Mouse (Mus musculus) gonadal fat pad, adult 2 months (tissue): Measurements from ENCODE around the gene Pi4ka. TPM values are rescaled to one million over a fixed set of nuclear protein-coding genes. Genes with fewer than 3 reads are reported as not detected.

Experiments used
- DNase-seq: peaks from one replicate; pipeline ENCODE4 v3.0.0-alpha.2; 2012; ENCODE audit warnings: low read depth
- polyA plus RNA-seq: library from polyadenylated mRNA; depleted of rRNA; stranded (reverse); fragments of >200 nt; gene quantifications from 2 replicates; pipeline ENCODE4 v1.2.3, GENCODE M21; 2012

Gene Pi4ka
- polyA plus RNA-seq, 1 experiment = 69.0 TPM

DNA sequence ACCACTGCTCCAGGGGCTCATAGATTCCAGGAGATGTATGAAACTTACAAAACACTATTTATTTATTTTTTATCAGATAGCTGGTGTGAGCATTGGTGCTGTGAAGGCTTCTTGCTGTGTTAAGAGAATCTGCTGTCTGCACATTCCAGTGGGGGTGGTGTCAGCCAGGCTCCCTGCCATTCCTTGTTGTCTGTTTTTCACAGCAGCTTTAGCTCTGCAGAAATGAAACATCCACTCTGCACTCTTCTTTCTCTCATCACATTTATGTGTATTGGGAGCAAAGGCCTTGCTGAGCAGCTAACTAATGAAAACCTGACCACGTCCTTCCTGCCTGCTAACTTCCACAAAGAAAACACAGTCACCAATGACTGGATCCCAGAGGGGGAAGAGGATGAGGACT, 70.0 kb downstream of the Pi4ka start:
- DNase-seq = no peak

DNA sequence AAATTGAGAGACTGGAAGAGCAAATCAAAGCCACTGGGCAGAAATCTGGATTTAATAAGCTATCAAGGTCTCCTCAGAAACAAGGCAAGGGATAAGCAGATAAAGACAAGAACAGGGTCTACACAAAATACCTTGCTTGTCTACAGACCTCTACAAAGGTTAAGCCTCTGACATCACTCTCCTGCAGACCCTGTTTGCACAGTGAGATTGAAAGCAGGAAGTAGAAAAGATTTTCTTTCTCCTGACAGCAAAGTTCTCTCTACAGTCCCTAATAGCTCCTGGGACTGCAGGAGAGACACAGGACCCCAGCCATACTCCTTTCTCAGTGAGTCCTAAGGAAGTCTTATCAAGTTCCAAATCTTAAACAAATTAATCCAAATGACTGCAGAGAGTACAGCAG, 71.5 kb downstream of the Pi4ka start:
- DNase-seq = no peak

DNA sequence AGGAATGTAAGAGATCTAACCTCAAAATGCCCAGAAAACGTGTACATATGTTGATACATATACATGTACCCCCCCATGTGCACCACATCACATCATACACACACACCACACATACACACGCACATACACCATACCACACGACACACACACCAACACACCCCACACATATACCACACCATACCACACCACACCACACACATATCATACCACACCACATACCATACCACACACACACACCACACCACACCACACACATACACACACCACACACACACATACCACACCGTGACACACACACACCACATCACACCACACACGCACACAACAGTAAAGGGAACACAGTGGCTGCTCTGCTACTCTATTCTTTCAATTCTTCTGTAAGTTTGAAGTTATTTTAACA, 74.3 kb downstream of the Pi4ka start:
- DNase-seq = no peak

DNA sequence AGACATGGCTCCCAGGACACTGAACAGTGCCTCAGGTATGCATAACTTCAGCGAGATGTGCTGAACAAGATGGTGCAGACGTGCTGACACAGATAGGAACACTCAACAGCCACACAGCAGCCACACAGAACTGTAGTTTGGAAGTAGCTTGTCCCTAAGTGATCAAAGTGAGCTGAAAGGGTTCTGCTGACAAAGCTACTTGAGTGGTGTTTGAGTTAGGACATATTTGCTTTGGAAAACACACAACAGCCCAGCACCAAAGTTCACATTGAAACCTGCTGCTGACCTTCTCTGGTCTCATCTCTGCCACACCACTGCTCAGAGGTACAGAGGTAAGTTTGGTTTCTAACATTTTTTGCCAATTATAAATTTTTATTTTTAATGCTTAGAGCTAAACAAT, 75.0 kb downstream of the Pi4ka start, which contains the start of gene Serpind1:
Gene Serpind1, plus strand, starts transcription at position 256 of the 400 bp plus-strand sequence.
- no peak for DNase-seq

DNA sequence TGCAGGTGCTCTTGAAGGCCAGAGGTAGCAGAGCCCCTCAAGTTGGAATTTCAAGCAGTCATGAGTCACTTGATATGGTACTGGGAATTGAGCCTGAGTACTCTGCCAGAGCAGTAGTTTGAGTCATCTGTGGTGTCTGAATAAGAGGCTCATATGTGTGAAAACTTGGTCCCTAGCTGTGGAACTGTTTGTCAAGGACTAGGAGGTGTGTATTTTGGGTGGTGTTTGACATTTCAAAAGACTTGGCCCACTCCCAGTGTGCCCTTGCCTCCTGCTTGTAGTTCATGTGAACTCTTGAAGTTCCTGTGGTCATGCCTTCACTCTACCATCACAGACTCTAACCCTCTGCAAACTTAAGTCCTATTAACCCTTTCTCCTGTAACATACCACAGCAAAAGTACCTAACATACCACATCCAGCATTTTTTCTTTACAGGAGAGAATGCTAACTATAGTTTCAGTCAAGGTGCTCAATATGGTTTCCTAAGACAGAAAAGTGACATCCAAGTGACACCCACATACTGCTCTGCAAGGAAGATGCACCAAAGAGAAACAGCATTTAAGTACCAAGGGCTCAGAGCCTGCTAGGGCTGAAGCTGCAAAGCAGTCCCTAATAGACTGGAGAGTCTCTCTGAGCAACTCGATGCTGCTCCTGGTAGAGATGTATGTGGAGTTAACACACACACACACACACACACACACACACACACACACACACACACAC, 76.1 kb downstream of the Pi4ka start:
- no peak for DNase-seq

DNA sequence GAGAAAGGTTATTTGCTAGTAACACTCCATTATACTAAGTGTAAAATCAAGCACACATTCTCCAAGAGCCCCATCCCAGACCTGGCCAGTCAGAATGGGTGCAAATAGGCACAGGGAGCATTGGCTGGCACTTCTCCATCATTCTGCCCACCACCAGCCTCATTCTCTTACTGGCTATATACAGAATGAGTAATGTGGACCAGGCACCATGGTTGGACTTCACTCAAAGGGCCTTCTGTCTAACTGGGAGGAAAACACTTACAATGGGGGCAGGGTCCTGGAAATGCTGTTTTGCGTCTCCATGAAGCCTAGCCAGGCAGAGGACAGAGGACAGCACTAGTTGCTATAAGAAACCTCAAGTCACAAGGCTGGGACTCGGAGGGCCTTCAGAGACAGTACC, 80.0 kb downstream of the Pi4ka start:
- DNase-seq = no peak

DNA sequence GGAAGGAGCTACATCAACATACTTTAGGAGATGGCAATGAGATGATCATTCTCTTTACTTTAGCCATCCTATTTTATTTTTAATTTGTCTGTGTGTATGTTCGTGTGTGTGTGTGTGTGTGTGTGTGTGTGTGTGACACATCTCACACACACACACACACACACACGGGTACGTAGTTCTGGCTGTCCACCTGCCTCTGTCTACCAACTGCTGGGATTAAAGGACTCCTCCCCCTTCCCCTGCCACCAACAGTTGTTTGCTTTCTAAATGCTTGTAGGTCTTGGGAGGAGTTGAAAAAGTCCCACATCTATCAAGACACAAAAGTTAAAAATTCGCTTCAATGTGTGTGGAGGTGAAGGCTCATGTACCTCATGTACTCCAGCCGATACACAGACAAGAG, 81.4 kb downstream of the Pi4ka start:
- no peak for DNase-seq

DNA sequence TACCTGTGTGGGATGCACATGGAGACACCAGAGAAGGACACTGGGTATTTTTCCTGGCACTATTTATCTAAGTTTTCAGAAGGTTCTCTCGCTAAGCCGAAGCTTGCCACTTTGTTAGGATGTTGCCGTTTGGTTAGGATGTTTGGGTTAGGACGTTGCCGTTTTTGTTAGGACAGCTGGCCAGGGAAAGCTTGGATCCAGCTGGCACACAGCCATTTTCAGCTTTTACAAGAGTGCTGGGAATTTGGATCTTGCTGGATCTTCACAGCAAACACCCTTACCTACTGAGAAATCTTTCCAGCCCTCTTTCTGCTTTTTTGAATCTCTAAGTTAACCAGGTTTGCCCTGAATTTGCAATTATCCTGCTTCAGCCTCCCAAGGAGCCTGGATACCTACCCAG, 84.6 kb downstream of the Pi4ka start:
- no peak for DNase-seq

DNA sequence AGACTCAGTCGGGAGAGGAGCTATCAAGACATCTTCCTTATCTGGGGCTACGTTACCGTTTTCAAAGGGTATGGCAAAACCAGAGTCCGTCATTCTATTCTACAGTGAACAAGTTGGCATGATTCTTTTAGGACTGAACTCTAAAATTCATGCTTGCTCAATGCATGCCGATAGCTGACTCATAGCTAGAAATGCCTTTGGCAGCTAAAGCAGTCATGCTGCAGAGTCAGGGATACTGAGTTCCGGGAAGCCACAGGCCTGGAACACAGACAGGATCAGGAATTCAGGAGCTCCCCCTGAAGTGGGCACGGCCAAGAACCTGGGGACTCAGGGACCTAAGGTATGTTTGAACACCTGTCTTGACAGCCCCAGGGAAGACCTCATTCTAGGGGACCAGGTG, 89.6 kb downstream of the Pi4ka start:
- DNase-seq = no peak

DNA sequence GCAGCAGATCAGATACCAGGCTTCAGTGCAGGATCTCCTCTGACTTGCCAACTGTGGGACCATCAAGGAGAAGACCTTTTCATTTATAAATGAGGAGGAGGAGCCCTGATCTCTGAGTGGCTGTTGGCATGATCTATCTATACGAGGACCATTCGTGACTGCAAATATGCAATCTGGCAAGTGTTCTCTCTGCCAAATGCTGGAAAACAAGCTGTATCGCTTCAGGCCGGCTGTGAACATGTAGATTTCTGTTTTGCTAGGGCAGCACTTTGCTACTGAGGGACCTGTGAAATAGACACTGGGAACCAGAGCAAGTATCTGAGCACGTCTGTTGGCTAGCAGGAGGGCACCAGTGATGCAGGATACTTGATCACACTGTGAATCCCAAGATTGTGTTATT, 93.6 kb downstream of the Pi4ka start:
- DNase-seq = no peak

DNA sequence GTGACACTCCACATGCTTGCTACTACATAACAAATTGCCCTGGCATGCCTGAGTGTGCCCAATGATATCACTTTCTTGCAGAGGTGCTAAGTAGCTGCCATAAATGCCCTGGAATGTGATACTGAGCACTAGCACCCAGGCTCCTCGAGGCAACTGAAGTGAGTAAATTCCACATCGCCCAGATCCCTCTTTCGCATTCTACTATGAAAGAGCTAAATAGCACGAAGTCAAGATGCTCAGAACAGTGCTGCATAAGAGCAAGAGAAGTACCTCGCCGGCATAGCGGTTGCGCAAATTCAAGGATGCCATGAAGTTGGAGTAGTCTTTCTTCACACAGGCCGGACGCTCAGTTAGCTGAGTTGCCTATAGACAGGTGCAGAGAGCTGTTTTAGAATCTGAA, 97.1 kb downstream of the Pi4ka start:
- DNase-seq = no peak

DNA sequence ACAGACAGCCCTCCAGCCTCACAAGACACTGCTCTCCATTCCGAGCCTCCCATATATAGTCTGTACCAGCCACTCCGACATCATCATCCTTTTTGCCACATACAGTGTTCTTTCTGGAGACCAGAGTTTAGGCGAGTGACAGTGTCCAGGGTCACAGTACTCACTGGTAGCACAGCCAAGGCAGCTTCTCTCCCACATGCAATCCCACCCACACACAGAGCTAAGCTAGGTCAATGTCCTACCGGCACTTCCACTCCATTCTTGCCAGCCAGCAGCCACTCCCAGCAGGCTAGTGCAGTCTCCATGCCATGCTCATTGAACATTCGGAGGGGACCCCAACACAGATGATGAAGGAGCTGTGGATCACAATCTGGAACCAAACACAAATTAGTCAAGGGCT, 98.7 kb downstream of the Pi4ka start:
- peak; percentile 4 for DNase-seq

DNA sequence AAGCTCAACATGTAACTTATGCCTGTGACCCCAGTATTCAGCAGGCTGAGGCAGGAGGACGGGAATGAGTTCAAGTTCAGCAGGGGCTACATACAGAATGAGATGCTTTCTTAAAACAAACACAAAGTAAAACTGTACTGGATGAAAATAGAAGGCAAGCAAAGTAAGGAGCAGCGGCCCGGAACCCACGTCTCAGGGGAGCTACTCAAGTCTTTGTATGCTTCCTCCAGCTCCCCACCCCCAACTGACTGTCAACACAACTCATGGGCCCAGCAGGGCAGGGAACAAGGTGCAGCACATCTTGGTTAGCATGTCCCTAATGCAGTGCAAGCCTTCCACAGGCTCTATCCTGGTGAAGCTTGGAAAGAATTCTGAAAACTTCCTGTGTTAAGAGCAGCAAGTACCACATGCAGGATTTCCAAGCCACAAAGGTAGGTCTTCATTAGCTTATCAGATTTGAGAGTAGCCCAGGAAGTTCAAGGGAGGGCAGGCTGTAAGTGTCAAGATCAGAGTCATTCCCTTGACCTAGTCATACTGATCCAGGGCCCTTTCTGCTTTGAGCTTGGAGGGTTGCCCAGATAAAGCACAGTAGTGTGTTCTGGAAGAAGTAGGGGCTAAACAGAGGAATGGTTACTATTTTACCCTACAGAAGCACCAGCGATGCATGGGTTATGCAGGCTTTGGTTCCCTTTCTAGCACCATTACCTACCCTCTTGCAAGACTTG, 102.4 kb downstream of the Pi4ka start:
- DNase-seq = no peak

DNA sequence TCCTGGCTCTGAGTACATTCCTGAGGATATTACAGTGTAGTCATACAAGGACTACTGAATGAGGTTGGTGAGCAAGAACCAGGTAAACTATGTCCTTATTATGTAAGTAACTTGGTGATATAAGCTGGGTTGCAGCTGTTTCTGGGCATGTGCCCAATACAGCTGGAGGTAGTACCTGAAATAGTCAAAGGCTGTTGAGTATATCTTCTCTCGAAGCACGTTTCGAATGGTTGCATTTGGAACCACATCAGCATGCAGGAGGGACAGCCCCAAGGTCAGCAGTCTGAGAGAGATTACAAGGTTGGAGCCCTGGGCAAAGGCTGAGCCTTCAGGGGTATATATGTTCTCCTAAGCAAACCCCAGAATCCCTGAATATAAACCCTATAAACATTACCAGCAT, 105.3 kb downstream of the Pi4ka start:
- DNase-seq = no peak

DNA sequence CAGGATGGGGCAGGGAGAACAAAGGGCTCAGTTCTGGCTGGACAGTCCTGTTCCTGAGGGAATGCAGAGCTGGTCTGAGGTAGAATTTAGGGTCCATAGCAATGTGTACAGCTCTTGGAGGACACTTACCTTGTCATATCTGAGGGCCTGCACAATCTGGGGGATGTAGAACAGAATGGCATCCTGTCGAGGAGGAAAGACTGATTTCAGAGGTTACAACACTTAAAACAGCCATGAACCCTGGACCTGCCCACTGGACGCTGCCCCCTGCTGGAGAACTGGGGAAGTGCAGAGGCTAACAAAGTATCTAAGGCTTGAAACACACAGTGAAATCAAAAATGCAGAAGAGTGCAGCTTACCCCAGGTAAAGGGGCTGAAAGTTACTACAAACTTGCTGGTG, 113.4 kb downstream of the Pi4ka start:
- no peak for DNase-seq

DNA sequence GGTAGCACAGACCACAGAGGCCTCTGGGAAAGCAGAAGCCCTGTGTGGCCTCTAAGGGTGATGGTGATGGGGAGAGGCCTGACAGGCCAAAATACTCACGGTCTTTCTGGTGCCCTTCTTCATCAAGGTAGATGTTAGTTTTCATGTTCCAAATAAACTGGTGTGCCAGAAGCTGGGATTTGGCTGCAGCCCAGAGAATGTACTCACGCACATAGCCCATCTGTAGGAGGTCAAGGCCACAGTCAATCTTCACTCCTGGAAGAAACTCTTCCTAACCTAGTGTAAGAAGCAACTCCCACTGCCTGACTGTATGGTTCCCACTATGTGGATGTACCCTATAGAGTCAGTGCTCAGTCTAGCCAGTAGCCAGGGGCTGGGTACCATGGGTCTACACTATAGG, 115.1 kb downstream of the Pi4ka start:
- no peak for DNase-seq

DNA sequence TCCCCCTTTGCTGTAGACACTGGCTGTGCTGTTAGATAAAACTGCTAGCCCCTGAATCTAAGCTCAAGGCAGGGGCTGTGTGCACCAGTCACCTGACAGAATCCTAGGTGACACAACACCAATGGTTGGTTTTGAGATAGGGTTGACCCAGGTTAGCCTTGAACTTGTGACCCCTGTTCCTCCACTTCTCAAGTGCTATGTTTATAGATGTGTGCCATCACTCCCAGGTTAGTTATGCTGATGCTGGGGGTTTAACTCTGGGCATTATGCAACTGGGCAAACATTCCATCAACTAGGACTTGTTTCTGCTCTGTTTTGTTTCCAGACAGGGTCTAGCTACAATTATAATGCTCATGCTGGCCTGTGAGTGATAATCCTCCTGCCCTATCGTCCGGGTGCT, 119.0 kb downstream of the Pi4ka start:
- no peak for DNase-seq

DNA sequence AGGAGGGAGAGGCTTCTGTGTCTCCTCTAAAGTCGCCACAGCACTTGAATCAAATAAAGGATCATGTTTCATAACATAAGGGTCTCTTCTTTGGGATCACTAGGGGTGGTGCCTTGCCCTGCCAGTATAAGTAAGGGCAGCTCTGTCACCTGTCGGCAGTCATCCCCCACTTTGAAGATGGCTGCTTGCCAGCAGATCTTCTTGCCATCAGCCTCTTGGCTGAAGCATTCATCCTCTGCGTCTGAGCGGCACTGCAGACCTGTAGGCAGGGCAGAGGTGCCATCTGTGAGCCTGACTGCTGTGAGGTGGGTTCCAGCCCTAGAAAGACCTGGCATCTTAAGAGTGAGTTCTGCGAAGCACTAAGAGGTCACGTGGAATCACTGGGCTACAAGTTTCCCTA, 123.0 kb downstream of the Pi4ka start:
- DNase-seq = no peak

DNA sequence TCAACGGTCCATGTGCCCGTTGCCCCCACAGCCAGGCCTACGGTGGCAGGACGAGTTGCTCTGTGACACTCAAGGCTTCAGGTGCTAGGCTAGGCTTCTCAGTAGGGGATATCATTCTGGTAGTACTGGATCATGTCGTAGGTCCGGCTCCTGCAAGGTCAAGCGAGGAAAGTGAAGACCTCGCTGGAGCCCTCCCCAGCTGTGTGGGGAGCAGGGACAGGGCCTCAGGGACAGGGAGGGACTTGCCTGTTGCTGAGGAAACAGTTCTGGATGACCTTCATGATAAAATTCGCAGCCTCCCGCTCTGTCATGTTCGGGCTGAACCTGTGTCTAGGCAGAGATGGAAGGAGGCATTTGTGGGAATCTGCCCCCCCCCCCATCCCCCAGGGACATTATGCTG, 125.6 kb downstream of the Pi4ka start:
- DNase-seq = no peak

DNA sequence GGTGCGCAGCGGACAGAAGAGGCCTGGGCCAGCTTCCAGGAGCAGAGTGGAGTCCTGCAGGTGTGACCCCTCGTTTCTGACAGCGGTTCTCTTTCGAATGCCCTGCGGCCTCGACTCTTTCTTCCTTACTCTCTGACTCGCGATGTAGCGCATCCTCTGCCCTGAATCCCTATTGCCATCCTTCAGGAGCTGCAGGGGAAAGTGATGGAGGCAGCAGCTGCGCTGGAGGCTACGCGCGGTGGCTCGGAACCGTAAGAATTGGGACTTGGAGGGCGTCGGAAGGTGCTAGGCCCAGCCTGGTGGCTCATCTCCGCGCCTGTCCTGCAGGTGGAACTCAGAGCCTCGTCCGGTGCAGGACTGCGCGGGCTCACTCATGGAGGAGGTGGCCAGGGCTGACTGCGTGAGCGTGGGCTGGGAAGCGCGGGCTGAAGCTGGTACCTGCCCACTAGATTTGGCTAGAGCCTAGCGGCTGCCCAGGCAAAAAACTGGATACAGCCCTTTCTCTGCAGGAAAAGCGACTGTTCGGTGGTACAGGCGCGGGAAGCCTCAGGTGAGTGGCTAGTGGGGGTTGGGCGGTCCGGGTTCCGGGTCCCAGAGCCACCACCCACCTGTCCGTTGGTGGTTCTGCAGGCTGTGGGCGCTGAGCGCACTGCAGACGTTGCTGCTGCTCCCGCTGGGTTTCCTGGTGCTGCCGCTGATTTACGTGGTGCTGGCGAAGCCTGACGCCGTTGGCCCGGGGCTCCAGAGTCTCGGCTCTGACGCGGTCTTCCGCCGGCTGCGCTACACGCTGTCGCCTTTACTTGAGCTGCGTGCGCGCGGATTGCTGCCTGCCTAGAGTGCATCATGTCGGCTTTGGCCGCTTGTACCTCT, 128.5 kb downstream of the Pi4ka start:
- no peak for DNase-seq

DNA sequence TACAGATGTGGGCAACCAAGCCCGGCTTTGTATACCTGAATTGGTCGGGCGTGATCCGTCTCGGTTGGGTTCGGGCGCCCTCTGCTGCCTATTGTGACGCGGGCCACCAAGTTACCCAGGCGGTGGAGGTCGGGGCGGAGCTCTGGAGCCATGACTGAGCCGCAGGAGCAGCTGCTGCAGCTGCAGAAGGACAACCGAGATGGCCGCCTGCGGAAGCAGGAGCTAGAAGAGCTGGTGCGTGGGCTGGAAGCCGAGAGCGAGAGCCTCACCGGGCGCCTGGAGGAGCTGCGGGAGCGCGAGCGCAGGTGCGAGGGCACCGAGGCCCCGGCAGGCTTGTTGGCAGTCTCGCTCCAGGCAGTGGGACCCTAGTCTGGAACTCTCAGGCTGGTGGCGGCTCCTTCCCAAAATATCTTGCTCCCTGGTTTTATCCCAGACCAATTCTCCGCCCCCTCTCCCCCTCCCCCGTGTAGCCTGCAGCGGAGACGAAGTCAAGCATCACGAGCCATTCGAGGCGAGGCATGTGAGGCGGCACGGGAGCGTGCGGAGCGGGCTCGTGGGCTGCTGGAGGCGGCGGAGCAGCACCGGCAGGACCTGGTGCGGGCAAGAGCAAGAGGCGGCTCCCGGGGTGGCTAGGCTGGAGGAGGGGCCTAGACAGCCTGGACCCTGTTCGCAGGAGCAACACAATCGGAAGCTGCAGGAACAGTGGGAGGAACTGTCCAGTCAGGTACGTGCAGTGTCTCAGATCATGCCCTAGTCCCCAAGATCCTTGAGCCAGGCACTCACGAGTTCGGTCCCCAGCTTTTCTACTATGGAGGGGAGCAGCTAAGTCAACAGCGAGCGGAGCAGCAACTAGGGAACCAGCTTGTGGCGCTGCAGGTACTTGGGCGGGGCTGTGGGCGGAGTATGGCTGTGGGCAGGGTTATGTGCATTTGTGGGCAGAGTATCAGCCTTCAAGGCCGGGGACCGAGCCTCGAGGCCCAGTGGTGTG, 129.7 kb downstream of the Pi4ka start:
- DNase-seq = peak; percentile 33
